Mouse (Mus musculus): ENCODE measurements around the gene Caly.
A peak's percentile ranks its signal among the peaks of the same experiment; 100 is the strongest.

DNA sequence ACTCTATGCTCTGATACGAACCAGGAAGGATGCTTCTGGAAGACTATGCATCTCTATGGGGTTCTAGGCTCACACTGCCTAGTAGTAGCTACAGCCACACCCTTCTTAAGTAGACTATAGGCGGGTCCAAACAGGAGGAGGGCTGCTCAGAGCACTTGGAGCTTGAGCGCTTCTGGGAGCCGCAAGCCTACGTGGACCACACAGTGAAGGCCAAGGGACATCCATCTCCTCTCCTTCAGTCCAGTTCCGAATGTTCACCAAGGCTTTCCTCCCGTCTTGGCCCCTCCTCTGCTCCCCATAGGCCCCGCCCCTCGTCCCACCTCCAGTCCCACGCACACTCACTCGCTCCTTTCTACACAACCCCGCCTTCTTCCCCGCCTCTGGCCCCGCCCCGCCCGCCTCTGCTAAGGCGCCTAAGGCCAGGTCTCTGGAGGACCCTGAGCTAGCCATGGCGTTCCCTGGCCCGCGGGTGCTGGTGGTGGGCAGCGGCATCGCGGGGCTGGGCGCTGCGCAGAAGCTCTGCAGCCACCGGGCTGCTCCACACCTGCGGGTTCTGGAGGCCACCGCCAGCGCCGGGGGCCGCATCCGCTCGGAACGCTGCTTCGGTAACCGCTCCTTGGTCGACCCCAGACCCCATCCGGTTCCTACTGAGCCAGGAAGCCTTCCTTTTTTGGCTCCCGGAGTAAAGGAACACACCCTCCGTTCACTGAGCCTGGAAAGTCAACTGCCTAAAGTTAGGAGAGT, 43.1 kb upstream of the Caly start:
- no peak for TF ChIP-seq CTCF (IDR thresholded peaks at IDR 0.05; ENCODE audit: control insufficient read depth, insufficient read depth, low read length)
- TF ChIP-seq POLR2A (IDR thresholded peaks at IDR 0.05; ENCODE audit: borderline replicate concordance, control insufficient read depth, low read depth, low read length): peak; percentile 48; the same call in 1 of the 2 replicates

Measured in bone marrow, adult 2 months (tissue).